Mouse (Mus musculus) left cerebral cortex, adult 11 months (tissue): ENCODE data around the gene Ccin.

Experiments used
- DNase-seq: peaks from one replicate; pipeline ENCODE4 v3.0.0; 2022; ENCODE audit warnings: low spot score

Gene Ccin

DNA sequence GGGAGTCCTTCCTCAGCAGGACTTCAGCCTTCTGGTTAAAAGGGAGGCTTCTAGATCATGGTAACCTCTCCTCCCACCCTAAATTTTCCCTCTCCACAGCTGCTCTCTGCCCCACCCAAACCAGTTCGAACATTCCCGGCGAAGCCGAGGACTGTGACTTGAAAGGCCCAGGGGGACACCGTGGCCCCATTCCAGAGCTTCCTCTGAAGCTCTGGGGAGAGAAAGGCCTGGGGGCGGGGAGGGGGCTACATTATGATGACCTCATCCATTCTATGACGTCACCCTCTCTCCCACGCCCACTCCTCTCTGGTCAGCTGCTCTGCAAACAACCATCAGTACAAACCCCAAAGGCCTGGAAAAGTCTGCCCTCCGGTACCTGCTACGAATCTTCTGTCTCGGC, at the start of gene Ccin:
TSS of gene Ccin (plus strand) at position 303 of the 400 bp plus-strand sequence.
- no peak for DNase-seq

DNA sequence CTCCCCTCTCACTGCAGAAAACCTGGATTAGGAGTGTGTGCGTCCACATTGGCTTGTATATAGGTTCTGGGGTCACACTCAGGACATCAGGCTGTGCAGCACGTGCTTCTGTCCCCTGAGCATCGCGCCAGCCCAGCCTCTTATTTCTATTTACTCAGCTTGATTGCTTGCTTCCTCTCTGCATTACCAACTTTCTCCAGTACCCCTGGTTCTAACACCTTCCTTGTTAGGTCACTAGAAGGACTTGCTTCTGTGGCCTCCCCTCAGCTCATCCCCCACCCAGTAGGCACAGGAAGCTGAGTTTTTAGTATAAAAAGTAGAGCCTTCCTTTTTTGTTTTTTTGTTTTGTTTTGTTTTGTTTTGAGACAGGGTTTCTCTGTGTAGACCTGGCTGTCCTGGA, 47.1 kb upstream of the Ccin start:
- DNase-seq: no peak

- no peak for DNase-seq
These were observed 46.3 kb upstream of the Ccin start for GRCm38 (mm10) chr4:43936749-43937674.

- DNase-seq: no peak
These were observed 42.0 kb upstream of the Ccin start for GRCm38 (mm10) chr4:43941315-43941714.

GRCm38 (mm10) chr4:43942421-43942820, 40.9 kb upstream of the Ccin start:
- no peak for DNase-seq

- DNase-seq: no peak
These were observed 35.7 kb upstream of the Ccin start for GRCm38 (mm10) chr4:43947571-43947970.

DNA sequence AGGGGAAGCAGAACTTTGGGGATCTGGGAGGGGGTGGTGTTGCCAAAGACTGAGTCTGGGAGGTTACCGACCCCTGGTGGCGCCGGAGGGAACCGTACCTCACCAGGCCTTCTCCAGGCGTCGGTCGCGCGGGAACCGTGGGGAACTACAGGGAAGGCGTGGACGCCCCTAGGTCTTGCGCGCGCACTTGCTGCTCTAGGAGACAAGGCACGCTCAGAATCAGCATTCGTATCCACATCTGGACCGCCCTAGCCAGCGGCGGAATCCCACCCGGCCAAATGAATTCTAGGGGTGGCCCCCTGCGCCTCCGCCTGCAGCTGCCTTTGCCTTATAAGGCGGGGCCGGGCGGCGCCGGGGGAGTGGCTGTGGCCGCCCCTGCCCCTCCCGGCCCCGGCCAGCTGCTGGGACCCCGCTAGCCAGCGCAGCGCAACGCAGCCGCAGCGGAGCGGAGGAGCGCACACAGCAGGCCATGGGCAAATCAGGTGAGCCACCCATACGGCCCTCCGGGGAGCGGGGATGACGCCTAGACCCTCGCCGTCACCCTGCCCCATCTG, 25.9 kb upstream of the Ccin start, which contains the start of gene Glipr2:
TSS of gene Glipr2 (plus strand) at position 110 of the 554 bp plus-strand sequence.
- DNase-seq: no peak

DNA sequence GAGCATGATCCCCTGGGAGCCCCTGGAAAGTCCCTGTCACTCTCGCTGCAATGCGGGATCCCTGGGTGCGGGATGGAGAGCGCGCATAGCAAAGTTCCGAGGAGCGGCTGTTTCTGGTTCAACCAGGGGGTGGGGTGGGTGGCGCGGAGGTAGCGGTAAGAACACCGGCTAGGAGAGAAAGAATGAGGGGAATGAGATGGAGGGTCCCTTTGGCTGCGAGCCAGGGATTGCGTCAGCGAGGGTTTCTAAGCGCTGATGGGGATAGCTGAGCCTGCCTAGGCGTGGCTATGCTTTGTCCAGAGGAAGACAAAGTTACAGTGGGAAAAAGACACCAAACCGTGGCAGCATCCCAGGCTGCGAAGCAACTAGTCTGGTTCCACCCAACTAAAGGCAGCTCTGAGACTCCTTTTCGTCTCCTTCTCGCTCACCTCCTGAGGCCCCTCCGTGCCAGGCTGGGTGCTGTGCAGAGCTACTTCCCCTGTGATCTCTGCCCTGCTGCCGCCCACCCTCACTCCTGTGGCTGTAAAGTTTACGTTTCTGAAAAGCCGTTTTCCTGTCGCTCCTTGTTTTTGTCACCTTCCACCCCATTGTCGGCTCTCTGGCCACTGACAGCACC, 25.3 kb upstream of the Ccin start:
- DNase-seq: no peak

- no peak for DNase-seq
These were observed 23.6 kb upstream of the Ccin start for GRCm38 (mm10) chr4:43959523-43960179.

DNA sequence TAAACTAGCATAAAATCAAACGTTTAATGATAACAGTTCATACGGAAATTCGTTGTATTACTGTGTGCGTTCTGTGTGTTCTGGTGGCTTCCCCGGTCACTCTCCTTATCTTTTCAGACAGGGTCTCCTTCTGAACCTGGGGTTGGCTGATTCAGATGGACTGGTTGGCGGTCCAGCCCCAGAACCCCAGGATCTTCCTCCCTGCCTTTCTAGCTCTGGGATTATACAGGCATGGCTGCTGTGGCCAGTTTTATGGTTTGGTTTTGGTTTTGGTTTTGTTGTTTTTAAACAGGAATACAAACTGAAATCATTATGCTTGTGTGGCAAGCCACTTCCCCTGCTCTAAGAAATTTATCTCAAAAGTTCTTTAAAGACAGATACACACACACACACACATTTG, 23.1 kb upstream of the Ccin start:
- DNase-seq: no peak

DNA sequence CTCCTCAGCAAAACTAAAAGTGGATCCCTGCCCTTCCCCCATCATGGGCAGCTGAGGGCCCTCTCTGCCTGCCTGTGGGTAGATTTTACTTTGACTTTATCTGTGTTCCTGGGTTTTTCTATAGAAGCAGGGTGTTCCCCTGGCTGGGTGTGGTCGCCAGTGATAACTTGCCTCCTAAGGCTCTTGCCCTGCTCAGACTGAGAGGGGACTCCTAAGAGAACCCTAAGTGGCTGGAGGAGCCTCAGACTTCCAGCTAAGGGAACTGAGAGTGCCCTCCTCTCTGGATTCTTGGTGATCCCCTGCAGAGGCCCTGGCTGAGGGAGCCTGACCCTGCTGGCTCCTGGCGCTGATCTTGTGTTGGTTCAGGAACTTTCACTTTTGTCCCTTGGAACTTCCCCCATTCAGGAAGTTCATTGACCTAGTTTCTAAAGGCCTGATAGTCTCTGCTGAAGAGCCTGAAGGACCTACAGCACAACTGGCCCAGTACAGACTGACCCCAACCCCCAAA, 18.9 kb upstream of the Ccin start:
- DNase-seq: no peak

GRCm38 (mm10) chr4:43964951-43965684, 18.2 kb upstream of the Ccin start:
- no peak for DNase-seq

- DNase-seq: no peak
These were observed 17.3 kb upstream of the Ccin start for GRCm38 (mm10) chr4:43965856-43966535.

GRCm38 (mm10) chr4:43968650-43969049, 14.6 kb upstream of the Ccin start:
- DNase-seq: peak; percentile 35

GRCm38 (mm10) chr4:43969373-43969772, 13.9 kb upstream of the Ccin start:
- DNase-seq: no peak

- DNase-seq: no peak
These were observed 12.6 kb upstream of the Ccin start for GRCm38 (mm10) chr4:43970393-43971330.

DNA sequence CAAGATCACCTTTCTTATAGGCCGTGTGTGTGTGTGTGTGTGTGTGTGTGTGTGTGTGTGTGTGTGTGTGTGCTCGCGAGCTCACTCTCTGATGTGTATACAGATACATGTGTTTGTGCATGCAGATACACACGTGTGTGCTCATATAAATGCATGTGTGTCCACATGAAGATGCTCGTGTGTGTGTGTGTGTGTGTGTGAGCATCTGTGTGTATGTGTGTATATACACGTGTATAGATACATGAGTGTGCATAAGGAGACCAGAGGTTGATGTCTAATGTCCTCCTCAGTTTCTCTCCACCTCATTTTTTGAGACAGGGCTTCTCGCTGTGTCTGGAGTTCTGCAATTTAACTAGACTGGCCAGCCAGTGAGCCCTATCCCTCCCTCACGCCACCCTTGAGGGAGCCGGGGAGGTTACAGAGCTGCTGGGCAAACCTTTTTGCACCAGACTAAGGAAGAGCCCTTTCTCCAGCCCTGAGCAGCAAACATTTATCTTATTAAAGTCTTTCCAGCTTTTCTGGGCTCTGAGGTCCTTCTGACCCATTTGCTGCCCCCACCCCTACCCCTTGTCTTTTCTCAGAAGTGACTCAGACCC, 11.6 kb upstream of the Ccin start:
- no peak for DNase-seq

DNA sequence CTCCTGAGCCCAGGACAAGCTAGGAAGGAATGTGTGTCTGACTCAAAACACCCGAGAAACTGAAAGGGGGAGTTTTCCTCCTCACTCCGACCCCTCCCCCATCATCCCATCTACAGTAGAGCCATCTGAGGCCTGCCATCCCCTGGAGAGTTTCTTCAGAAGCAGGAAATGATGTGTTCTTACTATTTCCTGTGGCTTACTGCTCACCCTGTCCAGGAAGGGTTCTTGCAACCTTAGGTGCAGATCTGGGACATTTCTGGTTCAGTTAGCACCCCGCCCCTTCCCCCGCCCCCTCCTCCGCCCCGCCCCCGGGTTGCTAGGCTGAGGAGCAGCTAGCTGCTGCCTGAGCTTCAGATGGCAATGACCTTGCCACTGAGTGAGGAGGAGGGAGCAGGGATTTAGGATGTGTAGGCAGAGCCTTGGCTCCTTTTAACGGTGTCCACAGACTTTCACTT, 11.1 kb upstream of the Ccin start:
- DNase-seq: no peak

DNA sequence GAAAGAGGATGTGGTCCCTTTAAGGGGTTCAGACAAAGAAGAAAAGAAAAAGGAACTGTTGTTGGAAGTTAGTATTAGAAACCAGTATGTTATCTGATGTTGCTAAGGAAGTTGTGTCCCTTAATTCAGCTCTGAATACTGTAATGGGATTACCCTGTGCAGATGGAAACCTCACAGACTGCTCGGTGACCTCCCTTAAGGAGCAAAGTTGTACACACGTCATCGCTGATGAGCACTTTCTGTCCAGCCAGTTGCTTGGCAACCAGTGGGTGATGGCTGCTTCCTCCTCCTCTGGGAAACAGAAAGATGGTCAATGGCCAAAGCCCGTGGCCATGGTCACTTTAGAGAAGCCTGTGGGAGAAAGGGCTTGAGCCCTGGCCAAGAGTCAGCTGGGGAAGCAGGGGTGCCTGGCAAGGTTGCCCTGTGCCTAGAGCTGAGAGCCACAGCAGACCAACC, 9.7 kb upstream of the Ccin start:
- DNase-seq: no peak
